Mouse (Mus musculus) kidney, postnatal 10 days (tissue): Measurements from ENCODE around the gene Hormad2.

Experiments
- DNase-seq: peaks from one replicate; pipeline ENCODE4 v3.0.0; 2021; ENCODE audit warnings: mixed read lengths

Gene Hormad2

GRCm38 (mm10) chr11:4336693-4337283 is 104.1 kb downstream of the Hormad2 start:
- no peak for DNase-seq

GRCm38 (mm10) chr11:4335810-4336692 is 104.9 kb downstream of the Hormad2 start:
- no peak for DNase-seq

GRCm38 (mm10) chr11:4332961-4333360 is 107.9 kb downstream of the Hormad2 start:
- no peak for DNase-seq

DNA sequence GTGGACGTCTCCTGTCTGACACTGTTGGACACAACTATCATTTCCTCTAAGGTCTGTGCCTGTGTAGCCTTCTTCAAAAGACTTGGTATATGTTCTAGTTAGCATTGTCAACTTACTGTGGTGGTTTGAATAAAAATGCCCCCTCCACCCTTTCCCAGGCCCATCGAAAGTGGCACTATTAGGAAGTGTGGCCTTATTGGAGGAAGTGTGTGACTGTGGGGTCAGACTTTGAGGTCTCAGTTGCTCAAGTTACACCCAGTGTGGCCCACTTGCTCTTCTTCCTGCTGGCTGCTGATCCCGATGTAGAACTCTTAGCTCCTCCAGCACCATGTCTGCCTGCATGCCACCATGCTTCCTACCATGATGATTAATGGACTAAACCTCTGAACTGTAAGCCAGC is 112.7 kb downstream of the Hormad2 start:
- no peak for DNase-seq

GRCm38 (mm10) chr11:4323481-4323880 is 117.4 kb downstream of the Hormad2 start:
- no peak for DNase-seq

DNA sequence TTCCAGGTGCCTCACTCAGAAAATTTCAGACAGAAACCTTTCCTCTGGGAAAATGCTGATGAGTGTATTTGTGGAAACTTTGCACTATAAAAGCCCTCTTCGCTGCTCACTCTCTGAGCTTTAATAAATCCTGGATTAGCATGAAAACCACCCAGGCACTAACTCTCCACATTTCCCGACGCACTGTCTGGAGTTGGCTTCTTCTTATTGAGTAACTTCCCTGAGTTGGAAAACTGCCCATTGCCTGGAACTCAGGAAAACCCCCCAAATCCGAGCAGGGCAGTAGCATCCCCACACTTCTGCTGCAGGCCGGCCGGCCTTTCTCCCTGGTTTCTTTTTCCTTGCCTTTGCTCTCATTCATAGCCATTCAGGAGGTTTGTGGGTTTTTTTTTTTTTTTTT is 118.0 kb downstream of the Hormad2 start:
- DNase-seq: no peak

DNA sequence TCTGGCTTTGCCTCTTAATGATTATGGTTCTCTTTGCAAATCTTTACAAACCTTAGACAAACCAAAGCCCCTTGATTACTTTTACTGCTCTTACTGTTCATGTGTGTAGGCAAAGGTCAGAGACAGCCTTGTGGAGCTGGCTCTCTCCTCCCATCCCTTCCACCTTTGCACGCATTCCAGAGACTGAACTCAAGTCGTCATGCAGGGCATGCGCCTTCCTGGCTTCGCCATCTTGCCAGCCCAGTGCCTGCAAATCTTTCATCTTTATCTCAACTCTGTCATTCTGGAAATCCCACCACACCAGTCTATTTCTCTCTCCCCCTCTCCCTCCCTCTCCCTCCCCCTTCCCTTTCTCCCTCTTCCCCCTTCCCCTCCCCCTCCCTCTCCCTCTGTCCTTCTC is 120.0 kb downstream of the Hormad2 start:
- no peak for DNase-seq

DNA sequence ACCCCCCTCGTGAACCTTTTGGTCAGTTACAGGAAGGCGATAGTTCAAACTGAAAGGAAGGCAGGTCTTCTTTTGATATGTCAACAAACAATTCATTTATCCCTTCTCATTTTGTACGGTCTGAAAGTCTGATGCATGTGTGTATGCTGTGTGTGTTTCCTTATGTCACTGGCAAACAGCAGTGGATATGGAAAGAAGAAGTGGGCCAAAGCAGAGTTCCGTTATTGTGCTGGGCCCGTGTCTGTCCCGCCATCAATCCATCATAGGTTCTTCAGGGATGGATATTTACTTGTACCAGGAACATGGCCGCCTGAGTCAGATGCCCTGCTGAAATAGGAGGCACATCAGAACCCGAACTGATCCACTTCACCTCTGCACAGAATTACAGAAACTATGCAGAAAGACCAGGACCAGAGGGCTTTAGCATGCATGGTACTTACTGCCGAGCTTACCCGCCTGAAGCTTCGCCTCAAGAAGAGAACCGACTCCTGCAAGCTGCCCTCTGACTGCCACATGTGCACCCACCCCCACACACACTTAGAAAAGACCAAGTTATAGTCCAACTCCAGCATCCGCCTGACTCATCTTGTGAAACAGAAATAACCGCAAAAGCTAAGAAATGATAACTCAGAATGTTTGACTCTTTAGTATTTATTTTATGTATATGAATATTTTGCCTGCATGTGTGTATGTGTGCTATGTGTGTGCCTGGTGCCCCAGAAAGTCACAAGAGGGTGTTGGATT is 121.5 kb downstream of the Hormad2 start:
- no peak for DNase-seq

- DNase-seq: no peak
Observed at GRCm38 (mm10) chr11:4318011-4318410, 122.9 kb downstream of the Hormad2 start.

DNA sequence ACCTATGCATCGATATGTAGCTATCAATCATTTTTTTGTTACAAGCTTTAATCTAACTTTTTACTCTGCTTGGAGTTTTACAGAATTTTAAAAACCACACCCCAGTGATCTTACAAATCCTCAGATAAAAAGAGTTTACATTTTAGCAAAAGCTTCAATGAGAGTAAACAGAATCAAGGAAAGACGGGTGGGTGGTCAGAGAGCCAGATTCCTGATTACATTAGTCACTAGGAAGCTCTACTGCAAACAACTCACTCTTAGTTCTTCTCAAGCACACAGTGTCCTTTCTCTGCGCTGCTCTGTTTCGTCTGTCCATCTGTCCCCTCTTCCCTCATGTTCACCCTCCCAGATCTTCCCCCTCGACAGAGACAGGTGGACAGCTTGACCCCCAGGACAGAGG is 123.6 kb downstream of the Hormad2 start:
- DNase-seq: no peak

DNA sequence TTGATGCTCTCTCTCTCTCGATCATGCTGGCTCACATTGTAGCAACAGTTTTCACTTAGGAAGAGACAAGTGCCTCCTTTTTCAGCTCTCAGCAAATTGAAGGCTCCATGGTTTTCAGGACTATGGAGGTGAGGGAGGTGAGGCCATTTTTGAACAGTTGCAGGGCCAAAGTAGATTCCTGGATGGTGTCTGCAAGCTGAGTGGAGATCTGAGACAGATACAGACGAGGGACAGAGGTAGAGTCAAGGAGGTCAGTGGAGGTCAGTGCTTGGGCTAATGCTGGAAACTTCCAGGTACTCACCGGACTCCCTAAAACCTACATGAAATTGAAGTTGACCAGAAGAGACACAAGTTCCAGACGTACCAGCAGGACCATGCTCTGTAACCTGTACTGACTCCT is 128.7 kb downstream of the Hormad2 start:
- no peak for DNase-seq

- no peak for DNase-seq
Observed at GRCm38 (mm10) chr11:4310324-4310723, 130.6 kb downstream of the Hormad2 start.

- DNase-seq: no peak
Observed at GRCm38 (mm10) chr11:4309613-4310012, 131.3 kb downstream of the Hormad2 start.

DNA sequence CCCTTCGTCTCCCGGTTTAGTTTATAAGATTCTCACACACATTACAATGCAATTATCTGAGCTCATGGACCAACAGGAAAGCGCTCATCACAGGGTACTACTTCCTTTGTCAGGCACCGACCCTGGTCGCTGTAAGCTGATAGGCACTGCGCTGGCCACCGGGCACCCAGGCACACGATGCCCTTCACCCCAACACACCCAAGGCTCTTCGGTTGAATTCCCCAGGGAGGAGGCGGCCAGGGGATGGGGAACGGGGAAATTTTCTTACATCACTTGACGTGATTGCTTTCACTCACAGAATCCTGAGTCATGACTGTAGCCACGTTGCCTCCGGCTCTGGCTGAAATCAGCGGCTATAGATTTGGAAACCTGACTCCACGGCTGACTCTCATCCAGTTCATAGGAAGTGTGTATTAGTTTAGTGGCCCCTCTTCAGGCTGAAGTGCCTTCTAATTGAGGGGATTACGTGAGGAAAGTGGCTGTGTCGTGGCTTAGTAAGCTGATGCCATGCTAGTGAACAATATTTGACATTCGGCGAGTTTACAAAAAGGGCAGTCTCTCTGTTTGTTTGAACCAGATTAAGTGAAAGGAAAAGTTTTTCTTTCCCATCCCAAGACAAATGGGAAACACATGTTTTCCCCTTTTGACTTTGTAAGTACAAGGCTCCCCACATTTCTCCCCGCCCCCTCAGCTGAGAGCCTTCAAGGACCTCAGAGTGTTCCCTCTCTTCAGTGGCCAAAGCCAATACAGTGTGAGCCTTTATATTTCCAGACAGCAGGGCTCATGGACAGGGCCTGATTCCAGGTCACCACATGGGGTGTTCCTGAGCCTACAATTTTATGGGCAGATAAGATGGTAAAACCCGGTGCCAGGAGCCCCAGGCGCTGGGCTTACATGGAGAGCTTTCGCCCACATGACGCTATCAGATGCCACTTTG is 132.1 kb downstream of the Hormad2 start:
- peak; percentile 41 for DNase-seq

GRCm38 (mm10) chr11:4308060-4308513 is 132.8 kb downstream of the Hormad2 start:
- DNase-seq: no peak

GRCm38 (mm10) chr11:4306086-4306485 is 134.8 kb downstream of the Hormad2 start:
- DNase-seq: no peak

DNA sequence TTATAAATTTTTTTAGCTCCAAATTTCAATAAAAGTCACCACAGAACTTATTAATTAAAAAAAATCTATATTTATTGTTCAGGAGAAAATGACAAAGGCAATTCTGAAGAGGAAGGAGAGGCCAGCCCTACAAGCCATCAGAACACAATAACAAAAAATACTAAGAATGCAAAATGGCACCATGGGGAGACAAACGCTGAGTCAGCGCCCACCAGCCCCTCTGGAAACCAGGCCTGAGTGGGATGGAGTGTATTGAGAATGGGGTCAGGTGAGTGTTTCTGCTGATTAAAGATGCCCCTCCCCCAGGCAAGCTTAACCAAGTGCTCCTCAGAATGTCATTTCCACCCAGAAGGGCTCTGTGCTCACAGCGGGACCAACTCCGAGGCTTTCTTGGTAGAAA is 135.8 kb downstream of the Hormad2 start:
- DNase-seq: no peak

DNA sequence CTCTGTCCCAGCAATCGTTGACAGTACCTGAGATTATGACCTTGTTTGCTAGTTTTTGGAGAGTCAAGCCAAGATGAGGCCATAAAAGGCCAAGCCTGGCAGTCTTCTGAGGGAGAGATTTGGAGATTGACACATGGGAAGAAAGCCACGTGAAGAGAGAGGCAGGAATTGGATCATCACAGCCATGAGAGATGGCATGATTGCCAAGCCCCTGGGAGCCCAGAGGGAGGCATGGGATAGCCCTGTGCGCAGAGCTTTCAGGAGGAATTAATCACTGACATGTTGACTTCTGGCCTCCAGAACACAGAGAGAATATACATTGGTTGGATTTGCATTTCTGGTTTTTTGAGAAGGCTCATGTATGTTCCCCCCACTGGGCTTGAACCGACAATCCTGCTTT is 136.7 kb downstream of the Hormad2 start:
- no peak for DNase-seq

- no peak for DNase-seq
Observed at GRCm38 (mm10) chr11:4303033-4303432, 137.9 kb downstream of the Hormad2 start.

GRCm38 (mm10) chr11:4302363-4302913 is 138.5 kb downstream of the Hormad2 start:
- no peak for DNase-seq

- no peak for DNase-seq
Observed at GRCm38 (mm10) chr11:4300683-4301082, 140.2 kb downstream of the Hormad2 start.
